Comparison of ENCODE assay signal across 8 mouse cellular contexts in genomic region chr8:13667917-13668316, GRCm38 (mm10). TPM values are rescaled to one million over a fixed set of nuclear protein-coding genes. Genes with fewer than 3 reads are reported as not detected.
DNase-seq lines count a peak whose midpoint lies in the region; ATAC-seq and TF ChIP-seq lines count a peak whose summit lies in the region.

No protein-coding gene starts in this region.

- ATAC-seq in midbrain, embryonic 13.5 days = no peak
- peak; percentile 39 for ATAC-seq in heart, postnatal 0 days (ENCODE audit: insufficient read depth, low read depth)

- TF ChIP-seq CTCF in heart, postnatal 0 days (IDR thresholded peaks at IDR 0.05; ENCODE audit: low read depth) = peak; percentile 54
- peak; percentile 21; the same call in 1 of the 2 replicates for TF ChIP-seq CTCF in small intestine, adult 2 months (IDR thresholded peaks at IDR 0.05; ENCODE audit: extremely low read depth, insufficient read length, insufficient replicate concordance, low read depth, low read length)

- 75% methylated on average over 4 of the region's 4 CpGs for WGBS in midbrain, embryonic 10.5 days
- 78% methylated on average over 4 of the region's 4 CpGs for WGBS in midbrain, embryonic 13.5 days
- 59% methylated on average over 4 of the region's 4 CpGs for WGBS in heart, postnatal 0 days
- WGBS in small intestine, adult 2 months = 77% methylated on average over 4 of the region's 4 CpGs

- H3K36me3 ChIP-seq in midbrain, embryonic 10.5 days = no peaks in the 10 kb centered on the region
- no peaks in the 10 kb centered on the region for H3K36me3 ChIP-seq in midbrain, embryonic 13.5 days
- no peaks in the 10 kb centered on the region for H3K36me3 ChIP-seq in heart, postnatal 0 days (replicated peaks; ENCODE audit: control insufficient read depth, insufficient read depth, low read length)
- 0 out of 2 replicates have a peak, but pooled peaks cover 2% of the 10 kb centered on the region for H3K36me3 ChIP-seq in small intestine, adult 2 months (ENCODE audit: control insufficient read depth, insufficient read depth, low read length)

- TF ChIP-seq POLR2A in small intestine, adult 2 months (IDR thresholded peaks at IDR 0.05; ENCODE audit: low read depth, low read length) = no peak

- H3K4me1 ChIP-seq in midbrain, embryonic 10.5 days = peaks cover 10% of the 10 kb centered on the region; the same call in 1 of the 2 replicates
- H3K4me1 ChIP-seq in midbrain, embryonic 13.5 days (replicated peaks) = 0 out of 2 replicates have a peak, but pooled peaks cover 4% of the 10 kb centered on the region
- peaks cover 79% of the 10 kb centered on the region for H3K4me1 ChIP-seq in heart, postnatal 0 days (ENCODE audit: control insufficient read depth, insufficient read depth)
- H3K4me1 ChIP-seq in small intestine, adult 2 months (ENCODE audit: control insufficient read depth, insufficient read depth, insufficient read length, low read length) = peaks cover 14% of the 10 kb centered on the region

- H3K27me3 ChIP-seq in midbrain, embryonic 10.5 days (ENCODE audit: low read depth, poor library complexity, severe bottlenecking) = no peaks in the 10 kb centered on the region
- no peaks in the 10 kb centered on the region for H3K27me3 ChIP-seq in midbrain, embryonic 13.5 days
- H3K27me3 ChIP-seq in heart, postnatal 0 days (ENCODE audit: control insufficient read depth, insufficient read depth, low read length) = no peaks in the 10 kb centered on the region
- H3K27me3 ChIP-seq in small intestine, adult 2 months (ENCODE audit: control insufficient read depth, insufficient read depth, low read length) = no peaks in the 10 kb centered on the region

- intact Hi-C loops in gastrocnemius, postnatal 14 days (cut with DNase I; ENCODE audit: low total_unique reads) = no loop called here

- H3K9ac ChIP-seq in midbrain, embryonic 13.5 days (replicated peaks) = no peak overlapping the region
- H3K9ac ChIP-seq in heart, postnatal 0 days (replicated peaks; ENCODE audit: low read depth, low read length) = no peak overlapping the region

- no peak overlapping the region for H3K4me3 ChIP-seq in midbrain, embryonic 10.5 days
- no peak overlapping the region for H3K4me3 ChIP-seq in midbrain, embryonic 13.5 days (replicated peaks)
- no peak overlapping the region for H3K4me3 ChIP-seq in heart, postnatal 0 days (ENCODE audit: low read depth, low read length)
- no peak overlapping the region for H3K4me3 ChIP-seq in small intestine, adult 2 months (ENCODE audit: low read depth, low read length)

- H3K27ac ChIP-seq in midbrain, embryonic 10.5 days (replicated peaks) = no peak overlapping the region
- no peak overlapping the region for H3K27ac ChIP-seq in midbrain, embryonic 13.5 days
- peak overlapping the region; percentile 70 for H3K27ac ChIP-seq in heart, postnatal 0 days (ENCODE audit: low read depth)
- H3K27ac ChIP-seq in small intestine, adult 2 months (ENCODE audit: insufficient read depth, low read depth, low read length) = peak overlapping the region; percentile 79

- no peak for TF ChIP-seq EP300 in heart, postnatal 0 days (IDR thresholded peaks at IDR 0.05; ENCODE audit: low read depth)

- H3K4me2 ChIP-seq in midbrain, embryonic 13.5 days (replicated peaks) = no peak overlapping the region
- no peak overlapping the region for H3K4me2 ChIP-seq in heart, postnatal 0 days (ENCODE audit: low read depth, low read length)

- peak; percentile 57 for DNase-seq in gastrocnemius, postnatal 14 days
- no peak for DNase-seq in gastrocnemius, postnatal 10 days
- peak; percentile 25 for DNase-seq in midbrain, embryonic 10.5 days (ENCODE audit: low spot score)
- peak; percentile 54 for DNase-seq in heart, postnatal 0 days (ENCODE audit: low spot score)
- no peak for DNase-seq in left cerebral cortex, adult 8-10 months (ENCODE audit: low spot score in 2 of 2)
- DNase-seq in layer of hippocampus, adult 8-10 months (ENCODE audit: low spot score in 2 of 2) = no peak

- H3K9me3 ChIP-seq in midbrain, embryonic 10.5 days (replicated peaks) = no peaks in the 10 kb centered on the region
- H3K9me3 ChIP-seq in midbrain, embryonic 13.5 days = no peaks in the 10 kb centered on the region
- H3K9me3 ChIP-seq in heart, postnatal 0 days (replicated peaks; ENCODE audit: control insufficient read depth, low read length) = no peaks in the 10 kb centered on the region

RNA-seq across cellular contexts. Expression of gene Rasa3, which starts 9.5 kb away (rescaled TPM):
- 10 to 100 TPM; 18.5 to 18.8 TPM for total RNA-seq in gastrocnemius, postnatal 14 days (2021)
- total RNA-seq in gastrocnemius, postnatal 10 days (2021) = 10 to 100 TPM; 20.4 to 34.0 TPM
- 27.4 and 28.9 TPM in 2 replicates for polyA plus RNA-seq in midbrain, embryonic 10.5 days (2016; fragmentation: Nextera tagmentation; extraction: Ambion mirVana)
- 20.6 and 21.7 TPM in 2 replicates for polyA plus RNA-seq in midbrain, embryonic 13.5 days (2015; fragmentation: Nextera tagmentation; extraction: Ambion mirVana)
- 27.7 and 29.9 TPM in 2 replicates for total RNA-seq in heart, postnatal 0 days (2014; rRNA removed; ENCODE audit: low replicate concordance)
- polyA plus RNA-seq in heart, postnatal 0 days (2015; fragmentation: Nextera tagmentation; extraction: Ambion mirVana) = 11.8 and 13.2 TPM in 2 replicates
- polyA plus RNA-seq in small intestine, adult 2 months (2012; rRNA removed) = 8.5 and 13.1 TPM in 2 replicates
- total RNA-seq in left cerebral cortex, adult 8-10 months (2022) = 10 to 100 TPM; 63.9 to 72.0 (median 69.5) TPM
- total RNA-seq in layer of hippocampus, adult 8-10 months (2022) = 10 to 100 TPM; 62.7 to 74.3 (median 68.2) TPM

RNA-seq across cellular contexts. Expression of gene Cfap97d2, which starts 37.8 kb away (rescaled TPM):
- total RNA-seq in gastrocnemius, postnatal 14 days (2021) = not detected
- not detected for total RNA-seq in gastrocnemius, postnatal 10 days (2021)
- 0.68 and 1.4 TPM in 2 replicates for polyA plus RNA-seq in midbrain, embryonic 10.5 days (2016; fragmentation: Nextera tagmentation; extraction: Ambion mirVana)
- 2.2 and 3.1 TPM in 2 replicates for polyA plus RNA-seq in midbrain, embryonic 13.5 days (2015; fragmentation: Nextera tagmentation; extraction: Ambion mirVana)
- not detected in 2 replicates for total RNA-seq in heart, postnatal 0 days (2014; rRNA removed; ENCODE audit: low replicate concordance)
- 0.10 TPM in 1 of 2 replicates, not detected in the other for polyA plus RNA-seq in heart, postnatal 0 days (2015; fragmentation: Nextera tagmentation; extraction: Ambion mirVana)
- polyA plus RNA-seq in small intestine, adult 2 months (2012; rRNA removed) = not detected in 2 replicates
- 1 to 10 TPM; 1.1 to 2.6 (median 2.0) TPM for total RNA-seq in left cerebral cortex, adult 8-10 months (2022)
- total RNA-seq in layer of hippocampus, adult 8-10 months (2022) = 1 to 10 TPM; 1.8 to 3.6 (median 2.7) TPM

Comparison
In these comparisons a context has a peak if more than half of its experiments do, and no peak if none do; other contexts are left out.
1. DNase-seq: peak in gastrocnemius, postnatal 14 days (single experiment), midbrain, embryonic 10.5 days (single experiment) and heart, postnatal 0 days (single experiment); none in gastrocnemius, postnatal 10 days (single experiment), left cerebral cortex, adult 8-10 months (0 of 2) and layer of hippocampus, adult 8-10 months (0 of 2).
2. H3K27ac ChIP-seq: peak in heart, postnatal 0 days (single experiment) and small intestine, adult 2 months (single experiment); none in midbrain, embryonic 10.5 days (single experiment) and midbrain, embryonic 13.5 days (single experiment).